Mouse (Mus musculus): ENCODE data around the gene Snx33.
"Not testable (repeated sequence)": the region's sequence is repeated elsewhere in the genome, so short reads cannot be mapped to it uniquely, and the experiment has no call there.

Gene Snx33

DNA sequence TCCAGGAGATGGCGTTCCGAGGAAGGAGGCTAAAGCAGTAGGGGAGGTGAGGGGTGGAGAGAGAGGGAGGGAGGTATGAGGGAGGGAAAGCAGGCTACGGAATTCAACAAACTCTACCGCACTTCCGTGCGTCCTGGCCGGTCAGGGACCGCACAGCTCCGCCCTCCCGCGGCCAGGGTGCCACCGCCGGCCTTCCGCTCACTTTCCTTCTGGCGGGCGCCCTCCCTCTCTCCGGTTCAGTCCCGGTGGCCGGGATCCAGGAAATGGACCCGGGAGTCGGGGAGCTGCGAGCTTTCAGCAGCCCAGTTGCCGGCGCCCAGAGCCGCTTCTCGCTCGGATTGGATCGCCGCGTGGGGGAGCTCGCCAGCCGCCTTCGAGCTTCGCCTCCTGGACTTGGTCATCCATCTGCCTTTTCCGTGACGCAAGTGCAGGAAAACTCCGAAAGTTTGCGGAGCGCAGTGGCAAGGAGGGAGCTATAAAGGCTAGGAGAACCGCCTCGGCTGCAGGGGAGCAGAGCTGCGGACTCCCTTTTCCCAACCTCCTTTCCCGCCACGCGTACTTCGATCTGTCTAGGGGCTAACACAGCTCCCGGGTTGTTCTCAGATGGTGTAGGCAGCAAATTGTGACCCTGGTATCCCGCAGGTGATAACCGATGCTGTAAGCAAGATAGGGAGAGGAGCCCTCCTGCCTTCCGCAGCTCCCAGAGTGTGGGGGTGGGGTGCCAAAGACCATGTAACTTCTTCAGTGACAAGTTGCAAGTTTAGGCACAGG is at the start of gene Snx33:
Gene Snx33, minus strand, starts transcription at position 331 of the 771 bp plus-strand sequence.
- DNase-seq (ENCODE audit: low read depth, low spot score) = peak; percentile 45

DNA sequence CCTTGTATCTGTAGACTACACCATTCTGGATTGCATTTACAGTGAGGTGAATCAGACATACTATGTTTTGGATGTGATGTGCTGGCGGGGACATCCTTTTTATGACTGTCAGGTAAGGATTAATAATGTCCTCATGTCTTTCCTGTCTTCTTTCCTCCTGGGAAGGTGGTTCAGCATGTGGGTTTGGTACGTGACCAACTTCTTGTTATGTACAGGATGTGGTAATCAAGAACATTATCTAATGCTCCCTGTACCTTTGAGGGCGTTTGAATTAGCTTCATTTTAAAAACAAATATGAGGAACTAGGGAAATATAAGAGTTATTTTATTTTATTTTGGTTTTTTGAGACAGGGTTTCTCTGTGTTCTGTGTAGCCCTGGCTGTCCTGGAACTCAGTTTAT is 47.0 kb upstream of the Snx33 start:
- no peak for DNase-seq (ENCODE audit: low read depth, low spot score)

DNA sequence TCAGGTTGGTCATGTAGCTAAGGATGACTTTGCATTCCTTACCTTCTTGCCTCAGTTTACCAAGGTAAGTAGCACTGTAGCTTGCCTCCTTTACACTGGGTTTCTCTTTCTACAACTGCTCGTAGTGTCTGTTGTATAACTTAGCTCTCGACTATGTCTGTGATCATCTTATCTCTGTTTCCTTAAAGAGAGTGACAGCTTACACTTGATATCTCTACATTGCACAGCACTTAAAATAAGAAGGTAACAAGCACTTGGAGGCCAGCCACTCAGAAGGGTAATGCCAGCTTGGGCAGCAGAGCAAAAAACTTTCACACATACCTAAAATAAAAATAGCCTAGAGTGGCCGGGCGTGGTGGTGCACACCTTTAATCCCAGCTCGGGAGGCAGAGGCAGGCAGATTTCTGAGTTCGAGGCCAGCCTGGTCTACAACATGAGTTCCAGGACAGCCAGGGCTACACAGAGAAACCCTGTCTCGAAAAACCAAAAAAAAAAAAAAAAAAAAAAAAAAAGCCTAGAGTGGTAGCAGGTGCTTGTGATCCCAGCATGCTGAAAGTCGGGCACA is 45.9 kb upstream of the Snx33 start:
- DNase-seq (ENCODE audit: low read depth, low spot score) = no peak

DNA sequence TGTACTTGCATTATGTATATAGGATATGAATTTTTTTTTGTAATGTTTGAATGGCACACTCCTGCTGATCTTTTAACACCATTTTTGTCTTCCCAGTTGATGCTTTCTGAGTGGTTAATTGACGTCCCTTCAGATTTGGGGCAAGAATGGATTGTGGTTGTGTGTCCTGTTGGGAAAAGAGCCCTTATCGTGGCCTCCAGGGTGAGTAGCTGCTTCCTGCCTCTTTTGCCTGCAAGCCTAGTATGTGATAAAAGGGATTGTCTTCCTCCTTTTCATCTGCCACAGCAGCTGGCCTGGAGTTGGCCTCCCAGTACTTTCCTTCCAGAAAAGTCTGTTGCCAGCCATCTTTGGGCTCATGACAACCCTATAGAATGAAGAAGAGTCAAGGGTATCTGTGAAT is 42.0 kb upstream of the Snx33 start:
- no peak for DNase-seq (ENCODE audit: low read depth, low spot score)

DNA sequence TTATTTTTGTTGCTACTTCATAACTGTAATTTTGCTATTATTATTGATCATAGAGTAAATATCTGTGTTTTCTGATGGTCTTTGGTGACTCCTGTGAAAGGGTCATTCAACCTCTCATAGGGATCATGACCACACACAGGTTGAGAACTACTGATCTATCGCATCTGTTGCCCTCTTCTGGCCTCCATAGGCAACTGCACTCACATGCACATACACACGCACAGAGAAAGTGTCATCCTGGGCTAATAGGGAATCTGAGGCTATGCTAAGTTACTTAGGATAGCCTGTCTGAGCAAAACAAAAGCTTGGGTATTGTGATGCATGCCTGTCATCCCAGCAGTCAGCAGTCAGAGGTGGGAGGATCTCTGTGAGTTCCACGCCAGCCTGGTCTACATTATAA is 33.4 kb upstream of the Snx33 start:
- no peak for DNase-seq (ENCODE audit: low read depth, low spot score)

DNA sequence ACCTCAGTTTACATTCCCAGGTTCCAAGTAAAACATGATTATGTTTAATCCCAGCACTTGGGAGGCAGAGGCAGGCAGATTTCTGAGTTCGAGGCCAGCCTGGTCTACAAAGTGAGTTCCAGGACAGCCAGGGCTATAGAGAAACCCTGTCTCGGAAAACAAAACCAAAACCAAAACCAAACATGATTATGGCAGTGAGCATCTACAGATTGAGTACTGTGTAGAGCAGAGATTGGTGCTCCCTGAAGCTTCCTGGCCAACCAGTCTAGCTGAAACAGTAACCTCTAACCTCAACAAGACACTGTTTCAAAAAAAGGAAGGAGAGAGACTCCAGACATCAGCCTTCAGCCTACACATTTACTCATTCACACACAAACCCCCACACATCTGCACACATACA is 30.5 kb upstream of the Snx33 start:
- no peak for DNase-seq (ENCODE audit: low read depth, low spot score)

DNA sequence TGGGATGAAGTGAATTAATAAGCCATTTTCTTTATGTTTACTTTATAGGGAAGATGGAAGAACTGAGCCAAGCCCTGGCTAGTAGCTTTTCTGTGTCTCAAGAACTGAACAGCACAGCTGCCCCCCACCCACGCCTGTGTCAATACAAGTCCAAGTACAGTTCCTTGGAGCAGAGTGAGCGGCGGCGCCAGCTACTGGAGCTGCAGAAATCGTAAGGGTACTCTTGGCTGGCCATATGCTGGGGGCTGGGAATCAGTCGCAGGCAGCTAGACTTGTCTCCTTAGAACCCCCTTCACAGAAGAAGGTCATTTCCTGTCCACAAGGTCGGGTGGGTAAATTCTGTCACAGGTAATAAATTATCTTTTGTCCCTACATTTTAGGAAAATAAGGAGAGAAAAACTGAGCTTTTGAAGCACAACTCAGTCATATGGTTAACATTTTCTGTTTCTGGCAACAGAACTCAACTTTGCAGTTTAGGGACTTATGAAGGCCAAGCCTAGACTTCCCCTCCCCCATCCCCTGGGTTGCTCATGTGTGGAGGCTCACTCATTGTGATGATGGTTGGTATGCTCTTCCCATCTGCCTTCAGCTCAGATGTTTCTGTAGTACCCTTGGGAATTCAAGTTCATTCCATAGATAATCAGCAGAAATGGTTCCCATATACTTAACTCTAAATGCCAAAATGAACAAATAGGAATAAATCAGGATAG is 28.9 kb upstream of the Snx33 start:
- DNase-seq (ENCODE audit: low read depth, low spot score) = no peak

DNA sequence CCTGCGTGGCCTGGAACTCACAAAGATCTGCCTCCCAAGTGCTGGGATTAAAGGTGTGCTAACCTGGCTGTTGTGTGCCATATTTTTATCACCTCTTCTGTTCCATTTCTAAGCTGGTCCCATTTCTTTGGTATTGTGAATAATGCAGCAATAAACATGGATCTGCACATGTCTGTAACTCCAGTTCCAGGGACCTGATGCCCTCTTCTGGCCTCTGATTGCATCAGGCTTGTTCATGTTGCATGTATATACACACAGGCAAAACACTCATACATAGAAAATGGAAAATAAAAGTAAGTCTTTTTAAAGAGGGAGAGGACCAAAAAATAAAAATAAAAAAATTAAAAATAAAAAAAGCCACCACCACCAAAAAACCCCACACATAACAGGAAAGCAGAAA is 25.4 kb upstream of the Snx33 start:
- no peak for DNase-seq (ENCODE audit: low read depth, low spot score)

DNA sequence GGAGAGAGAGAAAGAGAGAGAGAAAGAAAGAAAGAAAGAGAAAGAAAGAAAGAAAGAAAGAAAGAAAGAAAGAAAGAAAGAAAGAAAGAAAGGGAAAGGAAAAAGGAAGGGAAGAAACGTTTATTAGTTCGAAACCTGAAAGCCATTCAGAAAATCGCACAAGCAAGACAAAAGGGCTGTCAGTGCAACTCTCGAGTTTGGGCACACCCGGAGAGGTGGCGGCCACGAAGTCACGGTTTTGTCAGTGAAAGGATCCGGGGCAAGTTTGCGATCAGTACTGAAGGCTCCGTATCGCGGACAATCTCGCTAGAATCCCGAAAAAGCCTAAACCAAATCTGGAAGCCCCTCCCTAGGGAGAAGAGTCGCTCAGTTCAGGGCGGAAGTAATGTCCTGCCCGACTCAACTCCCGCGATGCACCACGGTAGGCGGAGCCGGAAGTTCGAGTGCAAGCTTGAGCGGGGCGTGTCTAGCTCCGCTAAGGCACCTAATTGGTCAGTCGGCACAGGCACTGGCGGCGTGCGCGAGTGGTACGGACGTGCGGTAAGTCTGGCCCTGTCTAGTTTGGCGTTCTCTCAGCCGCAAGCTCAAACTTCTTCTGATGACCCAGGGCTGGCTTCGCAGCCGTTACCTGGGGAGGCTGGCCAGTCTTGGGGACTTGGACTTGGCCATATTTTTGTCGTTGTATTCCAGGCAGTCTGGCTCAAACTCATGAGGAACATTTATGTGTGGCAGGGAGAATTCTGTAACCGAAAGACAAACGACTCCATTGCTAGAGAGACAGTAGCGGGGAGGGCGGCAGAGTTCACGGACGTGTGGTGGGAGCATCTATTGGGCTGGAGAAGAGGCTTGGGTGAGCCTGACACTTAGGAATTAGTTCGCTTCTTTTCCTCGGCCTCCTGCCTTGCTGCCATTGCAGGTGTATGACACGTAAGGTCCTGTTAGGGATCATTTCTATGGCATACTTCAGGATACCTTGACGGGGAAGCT is 22.5 kb upstream of the Snx33 start, which contains the start of gene Snupn:
Gene Snupn, plus strand, starts transcription at position 465 of the 987 bp plus-strand sequence.
- peak; percentile 85 for DNase-seq (ENCODE audit: low read depth, low spot score)

DNA sequence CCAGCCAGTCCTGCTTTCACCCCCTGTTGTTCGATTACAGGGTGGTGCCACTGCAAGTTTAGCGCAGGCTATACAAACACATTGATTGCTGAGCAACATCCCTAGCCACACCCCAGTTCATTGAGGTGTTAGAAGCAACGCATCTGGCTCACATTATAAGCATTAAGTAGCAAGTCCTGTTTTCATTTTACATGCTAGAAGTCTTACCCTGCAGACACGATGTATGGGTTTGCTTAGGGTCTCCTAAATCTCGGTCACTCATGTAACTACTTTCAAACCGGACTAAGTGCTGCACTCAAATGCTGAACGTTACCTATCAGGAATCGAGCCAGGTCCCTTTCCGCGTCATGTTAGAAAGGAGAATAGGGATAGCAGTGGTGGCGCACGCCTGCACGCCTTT is 21.6 kb upstream of the Snx33 start:
- no peak for DNase-seq (ENCODE audit: low read depth, low spot score)

DNA sequence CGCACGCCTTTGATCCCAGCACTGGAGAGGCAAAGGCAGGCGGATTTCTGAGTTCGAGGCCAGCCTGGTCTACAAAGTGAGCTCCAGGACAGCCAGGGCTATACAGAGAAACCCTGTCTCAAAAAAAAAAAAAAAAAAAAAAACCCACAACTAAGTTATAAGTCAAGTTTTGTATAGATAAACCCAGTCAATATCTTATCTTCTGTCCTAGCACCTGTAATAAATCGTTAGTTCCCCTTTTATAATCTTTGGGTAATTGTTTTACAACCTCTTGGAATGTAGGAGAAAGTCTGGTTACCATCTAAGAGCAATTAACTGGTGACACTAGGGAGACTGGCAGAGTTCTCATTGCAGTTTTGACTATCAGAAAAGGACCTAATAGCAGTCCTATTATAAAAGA is 20.5 kb upstream of the Snx33 start:
- not testable (repeated sequence) for DNase-seq (ENCODE audit: low read depth, low spot score)

DNA sequence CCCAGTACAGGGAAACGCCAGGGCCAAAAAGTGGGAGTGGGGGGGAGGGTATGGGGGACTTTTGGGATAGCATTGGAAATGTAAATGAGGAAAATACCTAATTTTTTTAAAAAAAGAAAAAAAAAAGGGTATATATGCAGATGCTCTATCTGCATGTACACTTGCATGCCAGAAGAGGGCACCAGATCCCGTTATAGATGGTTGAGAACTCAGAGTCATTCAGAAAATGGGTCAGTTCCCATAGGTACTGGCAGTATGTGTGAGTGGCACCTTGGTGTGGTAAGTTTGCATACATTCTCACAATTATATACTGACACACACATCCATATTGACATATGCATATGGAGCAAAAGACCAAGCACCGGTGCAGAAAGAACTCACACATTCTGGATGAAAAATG is 19.3 kb upstream of the Snx33 start:
- not testable (repeated sequence) for DNase-seq (ENCODE audit: low read depth, low spot score)

DNA sequence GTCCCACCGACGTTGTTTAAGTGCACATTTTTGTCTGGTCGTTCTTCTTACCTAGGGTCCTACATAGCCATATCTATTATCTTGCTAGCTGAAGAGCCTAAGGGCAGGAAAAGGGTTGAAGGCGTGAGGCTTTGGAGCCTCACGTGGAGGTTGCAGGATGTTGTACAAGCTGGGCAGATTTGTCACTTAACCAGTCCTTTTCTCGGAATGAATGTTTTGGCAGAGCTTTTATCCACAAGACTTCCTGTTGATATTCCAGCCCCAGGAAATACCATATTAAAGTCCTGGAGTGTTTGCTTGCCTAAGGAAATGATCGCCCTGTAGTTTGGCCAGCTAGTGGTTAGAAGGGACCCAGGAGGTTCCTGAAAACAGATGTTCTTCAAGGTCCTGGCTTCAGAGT is 10.2 kb upstream of the Snx33 start:
- no peak for DNase-seq (ENCODE audit: low read depth, low spot score)

DNA sequence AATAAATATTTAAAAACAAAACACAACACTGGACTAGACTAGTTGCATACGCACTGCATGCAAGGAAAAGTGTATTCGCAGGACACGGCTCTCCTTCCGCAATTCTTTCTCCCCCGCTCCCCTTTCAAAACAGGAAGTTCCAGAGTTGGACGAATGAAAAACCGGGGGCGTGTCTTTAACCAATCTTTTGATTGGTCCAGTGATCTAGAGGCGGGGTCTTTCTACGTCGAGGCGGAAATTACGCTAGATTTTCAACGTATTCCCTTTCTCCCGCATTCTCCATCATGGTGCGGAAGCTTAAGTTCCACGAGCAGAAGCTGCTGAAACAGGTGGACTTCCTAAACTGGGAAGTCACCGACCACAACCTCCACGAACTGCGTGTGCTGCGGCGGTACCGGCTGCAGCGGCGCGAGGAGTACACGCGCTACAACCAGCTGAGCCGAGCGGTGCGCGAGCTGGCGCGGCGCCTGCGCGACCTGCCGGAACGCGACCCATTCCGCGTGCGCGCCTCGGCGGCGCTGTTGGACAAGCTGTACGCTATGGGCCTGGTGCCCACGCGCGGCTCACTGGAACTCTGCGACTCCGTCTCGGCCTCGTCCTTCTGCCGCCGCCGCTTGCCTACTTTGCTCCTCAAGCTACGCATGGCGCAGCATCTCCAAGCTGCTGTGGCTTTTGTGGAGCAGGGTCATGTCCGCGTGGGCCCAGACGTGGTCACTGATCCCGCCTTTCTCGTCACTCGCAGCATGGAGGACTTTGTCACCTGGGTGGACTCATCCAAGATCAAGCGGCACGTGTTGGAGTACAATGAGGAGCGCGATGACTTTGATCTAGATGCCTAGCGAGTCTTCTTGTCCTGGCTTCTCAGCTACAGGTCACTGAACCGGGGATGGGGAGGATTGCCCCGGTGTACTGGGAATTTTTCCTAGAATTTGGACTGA is 9.3 kb upstream of the Snx33 start, which contains the start of gene Imp3:
Gene Imp3, plus strand, starts transcription at position 253 of the 938 bp plus-strand sequence.
- DNase-seq (ENCODE audit: low read depth, low spot score) = peak; percentile 87

DNA sequence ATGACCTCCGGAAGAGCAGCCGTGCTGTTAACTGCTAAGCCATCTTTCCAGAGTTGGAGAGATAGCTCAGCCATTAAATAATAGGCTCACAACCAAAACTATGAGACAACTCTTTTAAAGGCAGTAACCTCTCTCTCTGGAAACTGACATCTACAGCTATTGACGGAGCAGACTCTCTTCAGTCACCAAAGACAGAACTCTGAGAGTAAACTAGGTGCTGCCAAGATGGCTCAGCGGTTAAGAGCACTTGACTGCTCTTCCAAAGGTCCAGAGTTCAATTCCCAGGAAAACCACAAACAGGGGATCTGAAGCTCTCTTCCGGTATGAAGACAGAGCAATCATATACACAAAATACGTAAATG is 8.7 kb upstream of the Snx33 start:
- no peak for DNase-seq (ENCODE audit: low read depth, low spot score)

DNA sequence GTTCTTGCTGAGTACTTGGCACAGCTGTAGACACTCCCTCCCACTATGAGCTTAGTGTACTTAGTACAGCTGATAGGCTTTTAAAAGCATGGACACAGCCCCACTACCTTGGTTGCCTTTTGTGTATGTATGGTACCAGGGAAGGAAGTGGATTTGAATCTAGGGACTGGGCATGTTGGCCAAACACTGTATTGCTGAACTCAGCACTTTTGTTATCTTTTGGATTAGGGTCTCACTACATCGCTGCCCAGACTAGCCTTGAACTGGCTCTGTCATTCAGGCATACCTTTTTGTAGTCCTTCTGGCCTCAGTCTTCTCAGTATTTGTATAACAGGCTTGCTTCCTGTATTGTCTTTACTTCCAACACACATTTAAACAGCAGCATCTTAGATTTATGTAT is 2.4 kb upstream of the Snx33 start:
- DNase-seq (ENCODE audit: low read depth, low spot score) = no peak

DNA sequence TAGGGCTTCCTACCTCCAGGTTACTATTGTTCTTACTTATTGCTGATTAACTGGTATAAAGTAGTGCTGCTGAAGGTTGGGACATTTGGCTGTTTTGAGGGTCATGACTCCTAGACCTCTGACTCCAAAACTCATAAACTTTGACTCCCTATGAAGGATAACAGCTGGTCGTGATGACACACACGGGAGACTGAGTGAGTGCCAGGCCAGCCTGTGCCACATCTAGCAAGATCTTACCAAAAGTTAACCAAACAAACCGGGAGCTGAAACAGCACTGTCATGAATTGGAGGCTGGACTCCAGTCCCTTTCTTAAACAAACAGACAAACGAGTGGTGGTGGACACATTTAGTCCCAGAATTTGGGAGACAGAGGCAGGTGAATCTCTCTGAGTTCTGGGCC is 1.3 kb upstream of the Snx33 start:
- no peak for DNase-seq (ENCODE audit: low read depth, low spot score)

DNA sequence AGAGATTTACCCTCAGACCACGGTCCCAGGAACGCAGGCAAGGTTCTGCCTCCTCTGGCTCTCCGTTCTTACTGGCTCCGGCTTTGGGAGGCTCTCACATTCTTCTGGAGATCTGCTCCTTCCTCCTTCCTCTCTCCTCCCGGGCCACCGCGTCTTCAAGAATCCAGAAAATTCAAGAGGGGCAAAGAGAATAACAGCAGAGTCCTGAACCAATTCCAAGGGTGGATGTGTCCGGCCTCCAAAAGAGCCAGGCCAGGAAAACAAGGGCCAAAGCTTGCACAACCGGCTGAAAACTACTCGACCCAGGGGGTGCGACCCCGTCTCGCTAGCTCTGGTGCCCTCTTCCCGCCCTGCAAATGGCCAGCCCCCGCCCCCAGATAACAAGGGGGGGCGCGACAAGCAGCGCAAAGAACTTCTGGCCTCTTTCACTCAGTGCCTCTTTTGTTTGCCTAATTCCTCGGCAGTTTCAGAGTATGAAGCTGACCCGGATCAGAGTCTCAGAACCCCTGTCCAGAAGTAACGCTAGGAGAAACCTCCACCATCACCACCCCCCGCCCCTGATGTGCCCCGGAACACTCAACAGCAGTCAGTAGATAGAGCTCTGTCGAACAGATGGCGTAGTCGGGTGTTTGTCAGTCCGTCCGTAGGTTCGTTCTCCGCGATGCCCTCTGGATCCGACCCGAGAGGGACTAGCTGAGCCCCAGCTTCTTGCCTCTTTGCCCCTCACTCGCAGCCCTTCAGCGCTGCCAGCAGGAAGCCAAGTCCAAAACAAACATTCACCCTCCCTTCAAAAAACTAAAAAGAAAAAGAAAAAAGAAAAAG is 769 bp downstream of the Snx33 start:
- DNase-seq (ENCODE audit: low read depth, low spot score) = no peak

DNA sequence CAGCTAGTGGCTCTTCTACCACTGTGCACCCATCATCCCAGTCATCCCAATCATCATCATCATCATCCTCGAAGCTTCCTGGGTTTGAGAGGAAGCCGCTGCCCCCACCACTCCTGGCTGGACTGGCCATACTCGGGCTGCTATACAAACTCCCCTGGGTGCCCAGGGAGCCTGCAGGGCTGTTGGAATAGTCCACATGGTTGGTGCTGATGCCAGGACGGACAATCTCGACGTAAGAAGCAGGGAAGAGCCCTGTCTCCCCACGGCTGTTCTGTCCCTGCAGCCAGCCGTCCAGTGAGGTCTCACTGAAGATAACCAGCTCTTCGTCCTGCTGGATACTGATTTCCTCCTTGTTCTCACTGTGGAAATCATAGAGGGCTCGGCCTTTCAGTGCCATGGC is 1.8 kb downstream of the Snx33 start:
- DNase-seq (ENCODE audit: low read depth, low spot score) = no peak

DNA sequence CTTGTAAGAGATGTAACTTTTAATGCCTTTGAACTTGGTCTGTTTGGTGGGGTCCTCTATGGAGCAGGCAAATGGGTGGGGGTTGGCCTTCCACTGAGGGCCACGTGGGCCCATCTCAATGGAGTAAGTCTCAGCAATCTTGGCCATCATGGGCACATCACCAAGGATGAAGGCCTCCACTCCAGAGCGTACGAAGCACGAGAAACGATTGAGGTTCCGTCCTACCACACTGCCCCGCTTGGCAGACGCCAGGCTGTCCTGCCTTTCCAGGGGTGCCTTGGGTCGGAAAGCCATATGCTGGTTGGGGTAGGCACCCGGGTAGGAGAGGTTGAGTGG is 2.2 kb downstream of the Snx33 start:
- DNase-seq (ENCODE audit: low read depth, low spot score) = no peak

Data from retina, adult 2 months (tissue).